Mouse (Mus musculus) ES-Bruce4 (cell line): Measurements from ENCODE around the gene Vmn2r9.

ENCODE experiments used
- CTCF ChIP-seq: IDR thresholded peaks from one replicate; pipeline ENCODE4 v1.8.1; 2011; ENCODE audit warnings: low read depth, low read length
- POLR2A ChIP-seq: IDR thresholded peaks from one replicate; pipeline ENCODE4 v1.8.1; 2011; ENCODE audit warnings: low read length; ENCODE audit not compliant: insufficient read depth

DNA sequence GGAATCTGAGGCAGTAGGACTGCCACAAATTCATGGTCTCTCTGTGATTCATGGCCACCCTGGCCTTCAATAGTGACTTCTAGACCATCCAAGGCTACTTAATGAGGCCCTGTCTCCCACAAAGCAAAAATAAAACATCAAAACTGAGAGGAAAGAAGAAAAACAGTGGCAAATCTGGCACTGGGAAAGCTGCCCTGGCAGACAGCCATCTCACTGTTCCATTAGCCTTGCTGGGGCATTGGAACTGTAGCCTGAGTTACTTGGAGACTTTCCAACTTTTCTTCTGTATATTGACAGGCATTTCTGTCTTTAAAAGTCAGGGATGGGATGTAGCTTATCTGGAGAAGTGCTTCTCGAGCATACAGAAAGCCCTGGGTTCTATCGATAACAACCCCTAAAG is 29.1 kb downstream of the Vmn2r9 start:
- TF ChIP-seq POLR2A (no peak), CTCF (no peak)
